Mouse (Mus musculus): ENCODE data around the gene Nkap.

- no peak for TF ChIP-seq CTCF (IDR thresholded peaks at IDR 0.05; ENCODE audit: extremely low read depth, insufficient read depth, insufficient read length, insufficient replicate concordance)
- no peak for TF ChIP-seq POLR2A (IDR thresholded peaks at IDR 0.05; ENCODE audit: low read depth, low read length)
Observed at GRCm38 (mm10) chrX:37191744-37192379, 65.3 kb downstream of the Nkap start.
